Mouse (Mus musculus): ENCODE data around the gene Urad. TPM values are rescaled to one million over a fixed set of nuclear protein-coding genes. Genes with fewer than 3 reads are reported as not detected.

Urad gene
- polyA plus RNA-seq, 2 experiments from 2014 or later = not detected

- no peak for ATAC-seq
These were observed 22.8 kb downstream of the Urad start for GRCm38 (mm10) chr5:147299255-147300000.

GRCm38 (mm10) chr5:147297249-147297648 lies 25.0 kb downstream of the Urad start:
- ATAC-seq = no peak

- ATAC-seq = no peak
These were observed 28.1 kb downstream of the Urad start for GRCm38 (mm10) chr5:147294121-147294520.

GRCm38 (mm10) chr5:147293127-147293910 lies 28.9 kb downstream of the Urad start:
- no peak for ATAC-seq

- ATAC-seq = no peak
These were observed 29.6 kb downstream of the Urad start for GRCm38 (mm10) chr5:147292506-147293120.

- no peak for ATAC-seq
These were observed 30.3 kb downstream of the Urad start for GRCm38 (mm10) chr5:147291764-147292505.

- no peak for ATAC-seq
These were observed 37.9 kb downstream of the Urad start for GRCm38 (mm10) chr5:147284365-147284764.

GRCm38 (mm10) chr5:147277547-147277925 lies 44.7 kb downstream of the Urad start:
- ATAC-seq = no peak

- ATAC-seq = no peak
These were observed 45.3 kb downstream of the Urad start for GRCm38 (mm10) chr5:147276701-147277546.

- ATAC-seq = no peak
These were observed 46.5 kb downstream of the Urad start for GRCm38 (mm10) chr5:147275761-147276160.

- ATAC-seq = no peak
These were observed 47.8 kb downstream of the Urad start for GRCm38 (mm10) chr5:147274174-147275141.

GRCm38 (mm10) chr5:147272808-147273345 lies 49.4 kb downstream of the Urad start:
- ATAC-seq = no peak

- no peak for ATAC-seq
These were observed 50.0 kb downstream of the Urad start for GRCm38 (mm10) chr5:147272046-147272807.

- ATAC-seq = no peak
These were observed 51.3 kb downstream of the Urad start for GRCm38 (mm10) chr5:147270673-147271655.

- no peak for ATAC-seq
These were observed 52.1 kb downstream of the Urad start, which contains the start of gene Pdx1 for GRCm38 (mm10) chr5:147269926-147270672. Gene Pdx1 (plus strand): TSS chr5:147269959.

GRCm38 (mm10) chr5:147269371-147269770 lies 52.9 kb downstream of the Urad start:
- ATAC-seq = no peak

GRCm38 (mm10) chr5:147268728-147269127 lies 53.5 kb downstream of the Urad start:
- no peak for ATAC-seq

Measured in activated CD4-positive, CD25-positive, alpha-beta regulatory T cell, adult 4 months (primary cell).